Mouse (Mus musculus) c-Kit-positive CD71-positive TER-119-positive erythroid progenitor cells, embryonic 14.5 days (primary cell): ENCODE measurements around the gene Vmn2r4.
"Not testable (repeated sequence)": the region's sequence is repeated elsewhere in the genome, so short reads cannot be mapped to it uniquely, and the experiment has no call there.

Source experiments
- DNase-seq: peaks from one replicate; pipeline ENCODE4 v3.0.0-alpha.2; 2013; ENCODE audit warnings: low spot score

Gene Vmn2r4

GRCm38 (mm10) chr3:64415268-64415667, at the start of gene Vmn2r4:
Vmn2r4 (minus strand) TSS chr3:64415368.
- DNase-seq, result not testable (repeated sequence)

- DNase-seq, result not testable (repeated sequence)
Observed at GRCm38 (mm10) chr3:64434261-64434660, 19.1 kb upstream of the Vmn2r4 start.

GRCm38 (mm10) chr3:64428117-64428798, 13.1 kb upstream of the Vmn2r4 start:
- DNase-seq, result not testable (repeated sequence)

GRCm38 (mm10) chr3:64422141-64422540, 7.0 kb upstream of the Vmn2r4 start:
- not testable (repeated sequence) for DNase-seq

- not testable (repeated sequence) for DNase-seq
Observed at GRCm38 (mm10) chr3:64417477-64417876, 2.3 kb upstream of the Vmn2r4 start.

GRCm38 (mm10) chr3:64414253-64414652, 915 bp downstream of the Vmn2r4 start:
- not testable (repeated sequence) for DNase-seq

- DNase-seq, result no peak
Observed at GRCm38 (mm10) chr3:64359286-64360035, 55.7 kb downstream of the Vmn2r4 start.
